Mouse (Mus musculus) liver, embryonic 12.5 days (tissue): ENCODE data around the gene Kif27. TPM values are rescaled to one million over a fixed set of nuclear protein-coding genes. Genes with fewer than 3 reads are reported as not detected.

ENCODE experiments used
- ATAC-seq: fragments of 200-750 bp; cut with Nextera tagmentation; 2 replicates; pipeline ENCODE4 v1.8.0; 2017; ENCODE audit warnings: moderate number of reproducible peaks, mild to moderate bottlenecking, moderate library complexity
- H3K27ac ChIP-seq: fragments of 300-500 bp; sonication (generic); 2 replicates; pipeline ENCODE4 v1.5.1; 2016; ENCODE audit warnings: mild to moderate bottlenecking
- H3K27me3 ChIP-seq: fragments of 300-500 bp; sonication (generic); replicated peaks from 2 replicates; pipeline ENCODE4 v1.6.1; 2016; ENCODE audit warnings: mild to moderate bottlenecking, moderate library complexity
- H3K36me3 ChIP-seq: fragments of 300-500 bp; sonication (generic); 2 replicates; pipeline ENCODE4 v1.6.1; 2016; ENCODE audit warnings: mild to moderate bottlenecking, moderate library complexity
- H3K4me1 ChIP-seq: fragments of 300-500 bp; sonication (generic); 2 replicates; pipeline ENCODE4 v1.6.1; 2016
- H3K4me2 ChIP-seq: fragments of 300-500 bp; sonication (generic); 2 replicates; pipeline ENCODE4 v1.6.1; 2016; ENCODE audit warnings: mild to moderate bottlenecking, moderate library complexity
- H3K4me3 ChIP-seq: fragments of 300-500 bp; sonication (generic); 2 replicates; pipeline ENCODE4 v1.5.1; 2016; ENCODE audit warnings: mild to moderate bottlenecking, moderate library complexity
- H3K9ac ChIP-seq: fragments of 300-500 bp; sonication (generic); 2 replicates; pipeline ENCODE4 v1.6.1; 2016; ENCODE audit warnings: mild to moderate bottlenecking, moderate library complexity
- H3K9me3 ChIP-seq: fragments of 300-500 bp; sonication (generic); replicated peaks from 2 replicates; pipeline ENCODE4 v1.6.1; 2016; ENCODE audit warnings: mild to moderate bottlenecking, moderate library complexity
- WGBS: fragments of 180-500 bp; shearing (Covaris S2); methylation state at CpG from one replicate; pipeline ENCODE4 v1.1.7; 2016; ENCODE audit not compliant: insufficient replicate concordance; 5-methylcytosine and 5-hydroxymethylcytosine counted together
- polyA plus RNA-seq: library from polyadenylated mRNA; unstranded; fragments of >200 nt; fragmentation: Nextera tagmentation; extraction: Ambion mirVana; gene quantifications from 2 replicates; pipeline ENCODE4 v1.2.1, GENCODE M21; 2016

Gene Kif27
- polyA plus RNA-seq, 1 experiment from 2014 or later, result 0.06 TPM

- H3K36me3 ChIP-seq, result no peaks in the 10 kb centered on the region
- no peak overlapping the region for H3K4me3 ChIP-seq
- H3K4me2 ChIP-seq, result no peak overlapping the region
- 72% methylated on average over 6 of the region's 6 CpGs for WGBS
- no peaks in the 10 kb centered on the region for H3K9me3 ChIP-seq
- no peak overlapping the region for H3K9ac ChIP-seq
- H3K27ac ChIP-seq, result no peak overlapping the region
- 0 out of 2 replicates have a peak, but pooled peaks cover 4% of the 10 kb centered on the region for H3K4me1 ChIP-seq
- no peaks in the 10 kb centered on the region for H3K27me3 ChIP-seq
- no peak for ATAC-seq
Observed at GRCm38 (mm10) chr13:58301961-58302360, 57.0 kb downstream of the Kif27 start.

DNA sequence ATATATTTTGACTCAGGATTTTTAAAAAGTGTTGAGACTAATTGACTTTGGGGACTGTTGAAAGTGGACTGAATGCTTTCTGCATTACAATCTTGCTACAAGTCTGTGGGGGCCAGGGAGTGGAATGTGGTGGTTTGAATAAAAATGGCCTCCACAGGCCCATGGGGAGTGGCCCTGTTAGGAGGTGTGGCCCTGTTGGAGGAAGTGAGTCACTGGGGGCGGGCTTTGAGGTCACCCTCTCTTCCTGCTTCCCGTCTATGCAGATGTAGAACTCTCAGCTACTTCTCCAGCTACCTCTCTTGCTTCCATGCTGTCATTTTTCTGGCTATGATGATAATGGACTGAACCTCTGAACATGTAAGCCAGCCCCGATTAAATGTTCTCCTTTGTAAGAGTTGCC is 60.2 kb downstream of the Kif27 start:
- H3K4me3 ChIP-seq, result no peak overlapping the region
- H3K27ac ChIP-seq, result no peak overlapping the region
- 79% methylated on average over 3 of the region's 3 CpGs for WGBS
- ATAC-seq, result no peak
- no peaks in the 10 kb centered on the region for H3K27me3 ChIP-seq
- H3K36me3 ChIP-seq, result no peaks in the 10 kb centered on the region
- H3K4me1 ChIP-seq, result 0 out of 2 replicates have a peak, but pooled peaks cover 4% of the 10 kb centered on the region
- no peak overlapping the region for H3K4me2 ChIP-seq
- no peaks in the 10 kb centered on the region for H3K9me3 ChIP-seq
- no peak overlapping the region for H3K9ac ChIP-seq

- Histone ChIP-seq H3K4me2 (no peak overlapping the region), H3K9me3 (no peaks in the 10 kb centered on the region), H3K27me3 (no peaks in the 10 kb centered on the region), H3K36me3 (no peaks in the 10 kb centered on the region), H3K9ac (no peak overlapping the region), H3K4me1 (peaks cover 12% of the 10 kb centered on the region; the same call in 1 of the 2 replicates), H3K27ac (no peak overlapping the region), H3K4me3 (no peak overlapping the region)
- no peak for ATAC-seq
- 59% methylated on average over 3 of the region's 3 CpGs for WGBS
Observed at GRCm38 (mm10) chr13:58295582-58295981, 63.3 kb downstream of the Kif27 start.

GRCm38 (mm10) chr13:58292811-58293210 is 66.1 kb downstream of the Kif27 start:
- WGBS, result 38% methylated on average over 5 of the region's 5 CpGs
- ATAC-seq, result no peak
- Histone ChIP-seq H3K9me3 (no peaks in the 10 kb centered on the region), H3K4me2 (no peak overlapping the region), H3K4me1 (peaks cover 12% of the 10 kb centered on the region; the same call in 1 of the 2 replicates), H3K27me3 (no peaks in the 10 kb centered on the region), H3K36me3 (no peaks in the 10 kb centered on the region), H3K27ac (no peak overlapping the region), H3K4me3 (no peak overlapping the region), H3K9ac (no peak overlapping the region)

DNA sequence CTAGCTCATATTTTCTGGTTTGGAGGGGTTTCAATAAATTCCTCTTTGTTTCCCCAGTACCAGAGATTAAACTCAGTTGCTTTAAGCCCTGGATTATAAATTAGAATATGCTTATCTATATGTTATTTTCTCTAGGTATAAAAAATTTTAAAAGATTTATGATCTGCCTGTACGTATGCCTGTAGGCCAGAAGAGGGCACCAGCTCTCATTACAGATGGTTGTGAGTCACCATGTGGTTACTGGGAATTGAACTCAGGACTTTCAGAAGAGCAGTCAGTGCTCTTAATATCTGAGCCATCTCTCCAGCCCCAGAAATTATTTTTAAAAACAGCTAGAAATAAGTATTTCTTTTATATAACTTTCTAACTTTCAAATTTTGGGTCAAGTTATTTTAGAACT is 69.6 kb downstream of the Kif27 start:
- H3K9ac ChIP-seq, result no peak overlapping the region
- H3K4me2 ChIP-seq, result no peak overlapping the region
- H3K36me3 ChIP-seq, result no peaks in the 10 kb centered on the region
- H3K4me1 ChIP-seq, result peaks cover 8% of the 10 kb centered on the region; the same call in 1 of the 2 replicates
- no peak overlapping the region for H3K4me3 ChIP-seq
- ATAC-seq, result no peak
- WGBS, result 62% methylated on average over 1 of the region's 1 CpGs
- H3K27ac ChIP-seq, result no peak overlapping the region
- no peaks in the 10 kb centered on the region for H3K9me3 ChIP-seq
- H3K27me3 ChIP-seq, result no peaks in the 10 kb centered on the region; the same call in 1 of the 2 replicates

DNA sequence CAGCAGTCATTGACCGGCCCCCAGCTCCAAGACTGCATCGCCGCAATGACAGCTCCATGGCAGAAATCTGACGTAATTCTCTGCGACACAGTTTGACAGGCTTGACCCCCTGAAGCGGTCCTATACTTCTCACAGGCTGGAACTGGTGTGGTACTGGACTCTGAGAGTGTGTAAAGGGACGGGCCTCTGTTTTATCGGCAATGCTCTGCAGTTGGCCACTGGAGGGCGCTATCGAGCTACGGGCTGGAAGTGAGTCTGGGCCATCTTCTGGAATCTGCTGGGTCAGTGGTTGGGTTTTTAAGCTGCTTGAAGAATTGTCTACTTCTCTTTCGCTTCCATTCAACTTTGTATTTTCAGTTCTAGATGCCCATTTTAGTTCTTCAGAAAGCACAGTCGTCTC is 71.1 kb downstream of the Kif27 start:
- no peaks in the 10 kb centered on the region for H3K36me3 ChIP-seq
- no peak overlapping the region for H3K4me2 ChIP-seq
- H3K4me3 ChIP-seq, result no peak overlapping the region
- 14% methylated on average over 13 of the region's 13 CpGs for WGBS
- H3K9me3 ChIP-seq, result no peaks in the 10 kb centered on the region
- no peak overlapping the region for H3K27ac ChIP-seq
- no peak overlapping the region for H3K9ac ChIP-seq
- 0 out of 2 replicates have a peak, but pooled peaks have one; percentile 32 for ATAC-seq
- peaks cover 6% of the 10 kb centered on the region; the same call in 1 of the 2 replicates for H3K4me1 ChIP-seq
- H3K27me3 ChIP-seq, result no peaks in the 10 kb centered on the region; the same call in 1 of the 2 replicates

DNA sequence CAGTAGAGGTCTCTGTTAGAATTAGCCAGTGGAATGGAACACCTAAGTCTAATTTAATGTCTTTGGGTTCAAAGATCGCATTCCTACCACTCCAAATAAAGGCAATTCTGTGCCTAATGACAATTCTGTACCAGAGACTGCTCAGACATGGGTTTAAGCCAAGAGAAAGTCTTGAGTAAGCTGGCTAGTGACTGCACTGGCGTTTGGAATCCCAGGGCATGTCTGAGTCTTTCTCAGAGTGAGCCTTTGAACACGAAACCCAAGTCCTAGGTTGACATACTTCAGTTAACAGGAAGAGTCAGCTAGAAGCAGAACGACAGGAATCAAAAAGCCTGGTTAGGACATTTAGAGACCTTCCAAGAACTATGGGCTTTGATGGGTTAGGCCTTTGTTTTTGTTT is 75.5 kb downstream of the Kif27 start:
- Histone ChIP-seq H3K27ac (no peak overlapping the region), H3K36me3 (no peaks in the 10 kb centered on the region), H3K4me1 (no peaks in the 10 kb centered on the region), H3K9me3 (no peaks in the 10 kb centered on the region), H3K27me3 (peaks cover 7% of the 10 kb centered on the region), H3K9ac (no peak overlapping the region), H3K4me3 (no peak overlapping the region), H3K4me2 (no peak overlapping the region)
- no peak for ATAC-seq
- WGBS, result 60% methylated on average over 4 of the region's 4 CpGs

- H3K9me3 ChIP-seq, result no peaks in the 10 kb centered on the region
Observed at GRCm38 (mm10) chr13:58281936-58282335, 77.0 kb downstream of the Kif27 start.

DNA sequence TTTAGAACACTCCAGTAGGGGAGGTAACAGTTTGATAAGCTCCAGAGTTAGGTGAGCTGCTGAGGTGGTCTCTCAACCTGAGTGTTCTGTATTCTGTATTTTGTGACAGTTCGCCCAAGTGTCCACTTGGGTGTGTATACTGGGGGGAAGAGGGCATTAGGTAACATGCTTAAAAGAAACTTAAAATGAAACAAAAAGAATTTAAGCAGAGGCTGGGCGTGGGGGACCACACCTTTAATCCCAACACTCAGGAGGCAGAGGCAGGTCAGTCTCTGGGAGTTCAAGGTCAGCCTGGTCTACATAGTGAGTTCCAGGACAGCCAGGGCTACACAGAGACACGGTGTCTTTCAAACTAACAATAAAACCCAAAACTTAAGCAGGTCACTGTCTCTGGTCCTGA is 78.4 kb downstream of the Kif27 start:
- no peaks in the 10 kb centered on the region for H3K9me3 ChIP-seq
- no peak overlapping the region for H3K4me3 ChIP-seq
- no peak for ATAC-seq
- H3K36me3 ChIP-seq, result no peaks in the 10 kb centered on the region
- 63% methylated on average over 3 of the region's 3 CpGs for WGBS
- no peak overlapping the region for H3K27ac ChIP-seq
- H3K27me3 ChIP-seq, result peaks cover 31% of the 10 kb centered on the region
- 0 out of 2 replicates have a peak, but pooled peaks cover 3% of the 10 kb centered on the region for H3K4me1 ChIP-seq
- no peak overlapping the region for H3K9ac ChIP-seq
- H3K4me2 ChIP-seq, result no peak overlapping the region

More at GRCm38 (mm10) chr13:58281936-58282335, 77.0 kb downstream of the Kif27 start:
- Histone ChIP-seq H3K36me3 (no peaks in the 10 kb centered on the region), H3K27ac (no peak overlapping the region), H3K9ac (no peak overlapping the region), H3K4me3 (no peak overlapping the region), H3K27me3 (peaks cover 17% of the 10 kb centered on the region), H3K4me2 (no peak overlapping the region), H3K4me1 (no peaks in the 10 kb centered on the region)
- WGBS, result 45% methylated on average over 4 of the region's 4 CpGs
- no peak for ATAC-seq

DNA sequence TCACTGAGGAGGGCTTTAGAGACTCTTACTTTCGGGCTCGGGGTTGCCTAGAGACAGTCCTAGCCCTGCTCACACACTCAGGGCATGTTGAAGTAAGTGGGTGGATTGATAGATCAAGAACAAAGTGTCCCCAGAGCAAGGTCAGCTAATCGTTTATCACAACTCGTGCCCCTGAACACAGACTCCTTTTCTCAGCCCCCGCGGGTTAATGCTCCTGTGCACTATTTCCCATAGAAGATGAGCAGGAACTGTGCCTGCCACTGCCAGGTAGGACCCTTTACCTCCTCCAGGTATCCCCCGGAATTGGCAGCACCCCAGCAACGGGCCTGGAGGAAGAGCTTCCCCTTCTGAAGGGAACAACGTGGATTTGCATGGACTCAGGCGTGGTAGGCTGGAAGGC is 82.7 kb downstream of the Kif27 start:
- Histone ChIP-seq H3K4me2 (no peak overlapping the region), H3K9me3 (no peaks in the 10 kb centered on the region), H3K4me1 (peaks cover 26% of the 10 kb centered on the region), H3K27ac (no peak overlapping the region), H3K9ac (no peak overlapping the region), H3K36me3 (no peaks in the 10 kb centered on the region), H3K27me3 (peaks cover 72% of the 10 kb centered on the region), H3K4me3 (no peak overlapping the region)
- 65% methylated on average over 10 of the region's 10 CpGs for WGBS
- no peak for ATAC-seq

GRCm38 (mm10) chr13:58275599-58275998 is 83.3 kb downstream of the Kif27 start, which contains the start of gene Gkap1:
TSS of gene Gkap1 (minus strand) at chr13:58275699.
- H3K27ac ChIP-seq, result peak within 1 kb of the TSS; percentile 27; the same call in 1 of the 2 replicates

GRCm38 (mm10) chr13:58275076-58275475 is 83.8 kb downstream of the Kif27 start:
- peak overlapping the region; percentile 95 for H3K4me2 ChIP-seq
- H3K4me1 ChIP-seq, result peaks cover 26% of the 10 kb centered on the region
- 28% methylated on average over 9 of the region's 9 CpGs for WGBS
- H3K9ac ChIP-seq, result no peak overlapping the region
- H3K36me3 ChIP-seq, result no peaks in the 10 kb centered on the region
- H3K4me3 ChIP-seq, result peak overlapping the region; percentile 78
- H3K27me3 ChIP-seq, result peaks cover 76% of the 10 kb centered on the region
- no peaks in the 10 kb centered on the region for H3K9me3 ChIP-seq
- H3K27ac ChIP-seq, result no peak overlapping the region
- no peak for ATAC-seq

More at GRCm38 (mm10) chr13:58275599-58275998, 83.3 kb downstream of the Kif27 start, which contains the start of gene Gkap1:
- H3K36me3 ChIP-seq, result no peaks in the 10 kb centered on the region
- H3K4me3 ChIP-seq, result peak within 1 kb of the TSS; percentile 78
- peak within 1 kb of the TSS; percentile 81 for H3K9ac ChIP-seq
- H3K27me3 ChIP-seq, result peaks cover 76% of the 10 kb centered on the region
- peaks cover 26% of the 10 kb centered on the region for H3K4me1 ChIP-seq
- H3K9me3 ChIP-seq, result no peaks in the 10 kb centered on the region
- peak within 1 kb of the TSS; percentile 95 for H3K4me2 ChIP-seq
- no peak for ATAC-seq
- 58% methylated on average over 8 of the region's 8 CpGs for WGBS
